In the genomic region with DNA sequence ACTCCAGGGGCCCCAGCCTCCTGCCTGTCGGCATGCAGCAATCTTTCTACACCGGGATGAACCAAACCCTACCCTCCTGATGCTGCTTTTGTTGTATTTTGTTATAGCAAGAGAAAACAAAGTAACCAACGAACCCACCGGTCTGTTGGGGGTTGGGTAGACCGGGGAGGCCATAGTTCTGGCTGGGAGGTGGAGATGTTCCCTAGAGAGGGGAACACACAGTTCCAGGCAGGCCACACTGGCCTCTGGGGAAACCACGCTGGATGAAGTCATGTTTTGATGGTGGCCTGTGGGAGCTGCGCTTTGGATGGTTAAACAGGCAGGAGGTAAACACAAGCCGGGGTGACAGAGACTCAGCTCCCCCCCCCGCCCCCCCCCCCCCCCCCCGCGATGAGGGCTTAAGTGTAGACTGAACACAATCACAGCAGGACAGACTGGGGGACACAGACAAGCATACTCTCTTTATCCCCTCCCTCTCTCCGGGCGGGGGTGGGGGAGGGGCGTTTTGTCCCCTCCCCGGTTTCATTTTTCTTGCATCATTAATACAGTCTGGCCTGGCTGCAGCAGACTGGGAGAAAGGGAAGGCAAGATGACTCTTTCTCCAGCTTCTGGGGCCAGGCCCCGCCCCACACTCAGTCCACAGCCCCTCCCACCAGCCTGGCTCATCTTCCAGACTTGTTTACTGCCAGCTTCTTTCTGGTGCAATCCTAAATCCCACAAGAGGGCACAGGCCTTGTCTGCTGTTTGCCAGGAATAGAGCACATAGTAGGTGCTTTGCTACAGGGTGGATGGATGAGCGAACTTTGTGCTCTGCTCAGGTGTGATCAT, we compare ENCODE assay signal across 9 mouse cellular contexts. TPM values are rescaled to one million over a fixed set of nuclear protein-coding genes. Genes with fewer than 3 reads are reported as not detected.
A peak's percentile ranks its signal among the peaks of the same experiment; 100 is the strongest.
DNase-seq lines count a peak whose midpoint lies in the region; ATAC-seq and TF ChIP-seq lines count a peak whose summit lies in the region.
"Had no signal": no experiment of that assay in that cellular context is flagged by ENCODE, and none has a peak within 500 bp of the region (broad histone marks: within the 10 kb centered on the region; RNA-seq: fewer than 3 reads in every experiment).

No protein-coding gene starts in this region.

- H3K36me3 ChIP-seq in hindbrain, embryonic 13.5 days, result no peaks in the 10 kb centered on the region
- no peaks in the 10 kb centered on the region for H3K36me3 ChIP-seq in hindbrain, embryonic 14.5 days (replicated peaks; ENCODE audit: control insufficient read depth, insufficient read depth)
- no peaks in the 10 kb centered on the region for H3K36me3 ChIP-seq in heart, embryonic 13.5 days
- no peaks in the 10 kb centered on the region for H3K36me3 ChIP-seq in limb, embryonic 15.5 days
- no peaks in the 10 kb centered on the region for H3K36me3 ChIP-seq in stomach, embryonic 16.5 days (ENCODE audit: control insufficient read depth, insufficient read depth, low read length)
- H3K36me3 ChIP-seq in thymus, adult 2 months (ENCODE audit: control insufficient read depth, insufficient read depth, low read length), result no peaks in the 10 kb centered on the region
- H3K36me3 ChIP-seq: G1E had no signal

- no peak overlapping the region for H3K27ac ChIP-seq in hindbrain, embryonic 13.5 days
- no peak overlapping the region for H3K27ac ChIP-seq in hindbrain, embryonic 14.5 days
- H3K27ac ChIP-seq in heart, embryonic 13.5 days (replicated peaks), result no peak overlapping the region
- H3K27ac ChIP-seq in limb, embryonic 15.5 days, result no peak overlapping the region
- no peak overlapping the region for H3K27ac ChIP-seq in stomach, embryonic 16.5 days (ENCODE audit: low read length)
- no peak overlapping the region for H3K27ac ChIP-seq in thymus, adult 2 months (ENCODE audit: control insufficient read depth, insufficient read depth, low read length)

- no peaks in the 10 kb centered on the region for H3K27me3 ChIP-seq in hindbrain, embryonic 13.5 days
- H3K27me3 ChIP-seq in hindbrain, embryonic 14.5 days (ENCODE audit: control insufficient read depth, insufficient read depth, low read length), result no peaks in the 10 kb centered on the region
- H3K27me3 ChIP-seq in heart, embryonic 13.5 days (replicated peaks), result no peaks in the 10 kb centered on the region
- no peaks in the 10 kb centered on the region for H3K27me3 ChIP-seq in limb, embryonic 15.5 days
- no peaks in the 10 kb centered on the region for H3K27me3 ChIP-seq in stomach, embryonic 16.5 days (ENCODE audit: control insufficient read depth, insufficient read depth, low read length)
- H3K27me3 ChIP-seq in thymus, adult 2 months (ENCODE audit: control insufficient read depth, insufficient read depth, low read length), result no peaks in the 10 kb centered on the region

- no peak for TF ChIP-seq CTCF in thymus, adult 2 months (IDR thresholded peaks at IDR 0.05; ENCODE audit: borderline replicate concordance, control insufficient read depth, extremely low read depth, insufficient read depth, low read length, poor library complexity)

- DNase-seq in hindbrain, embryonic 14.5 days (ENCODE audit: low spot score), result no peak
- peak; percentile 64 for DNase-seq in embryo, embryonic 10.5 days (ENCODE audit: low spot score)
- no peak for DNase-seq in thymus, adult 2 months
- DNase-seq in cerebellum, adult 9-10 months, result no peak

- peak overlapping the region; percentile 25; the same call in 1 of the 2 replicates for H3K4me2 ChIP-seq in hindbrain, embryonic 13.5 days
- H3K4me2 ChIP-seq in hindbrain, embryonic 14.5 days (replicated peaks), result no peak overlapping the region
- peak overlapping the region; percentile 1; the same call in 1 of the 2 replicates for H3K4me2 ChIP-seq in heart, embryonic 13.5 days
- H3K4me2 ChIP-seq in limb, embryonic 15.5 days, result no peak overlapping the region
- H3K4me2 ChIP-seq in stomach, embryonic 16.5 days (ENCODE audit: low read depth, low read length), result 0 out of 2 replicates have a peak overlapping the region, but pooled peaks have one; percentile 19

- TF ChIP-seq POLR2A in thymus, adult 2 months (IDR thresholded peaks at IDR 0.05; ENCODE audit: control insufficient read depth, extremely low read depth, insufficient read depth, low read length, poor library complexity), result no peak

- no peak overlapping the region for H3K4me3 ChIP-seq in hindbrain, embryonic 13.5 days
- H3K4me3 ChIP-seq in hindbrain, embryonic 14.5 days (replicated peaks; ENCODE audit: low read length), result no peak overlapping the region
- H3K4me3 ChIP-seq in heart, embryonic 13.5 days, result no peak overlapping the region
- H3K4me3 ChIP-seq in limb, embryonic 15.5 days, result no peak overlapping the region
- no peak overlapping the region for H3K4me3 ChIP-seq in stomach, embryonic 16.5 days (replicated peaks; ENCODE audit: low read length)
- H3K4me3 ChIP-seq in thymus, adult 2 months (ENCODE audit: control insufficient read depth, insufficient read depth, low read length), result no peak overlapping the region

- no peak overlapping the region for H3K9ac ChIP-seq in hindbrain, embryonic 13.5 days
- H3K9ac ChIP-seq in hindbrain, embryonic 14.5 days, result no peak overlapping the region
- no peak overlapping the region for H3K9ac ChIP-seq in heart, embryonic 13.5 days
- no peak overlapping the region for H3K9ac ChIP-seq in limb, embryonic 15.5 days
- H3K9ac ChIP-seq in stomach, embryonic 16.5 days (ENCODE audit: low read length), result no peak overlapping the region

- ATAC-seq in hindbrain, embryonic 13.5 days (ENCODE audit: low FRiP score), result no peak
- no peak for ATAC-seq in hindbrain, embryonic 14.5 days (ENCODE audit: low FRiP score)
- no peak for ATAC-seq in heart, embryonic 13.5 days (ENCODE audit: extremely low read depth, insufficient number of reproducible peaks, low FRiP score, low TSS enrichment)
- peak; percentile 16; the same call in 1 of the 2 replicates for ATAC-seq in limb, embryonic 15.5 days (ENCODE audit: insufficient number of reproducible peaks, low FRiP score, low TSS enrichment, low read depth)
- ATAC-seq in stomach, embryonic 16.5 days (ENCODE audit: insufficient read depth, low FRiP score), result peak; percentile 30; the same call in 1 of the 2 replicates

- no peaks in the 10 kb centered on the region for H3K9me3 ChIP-seq in hindbrain, embryonic 13.5 days
- no peaks in the 10 kb centered on the region for H3K9me3 ChIP-seq in hindbrain, embryonic 14.5 days (ENCODE audit: control insufficient read depth, low read length)
- H3K9me3 ChIP-seq in heart, embryonic 13.5 days, result 0 out of 2 replicates have a peak, but pooled peaks cover 8% of the 10 kb centered on the region
- no peaks in the 10 kb centered on the region for H3K9me3 ChIP-seq in limb, embryonic 15.5 days
- no peaks in the 10 kb centered on the region for H3K9me3 ChIP-seq in stomach, embryonic 16.5 days (replicated peaks; ENCODE audit: control insufficient read depth, low read length)
- H3K9me3 ChIP-seq: G1E had no signal

- 23% methylated on average over 11 of the region's 17 CpGs for WGBS in hindbrain, embryonic 13.5 days
- WGBS in hindbrain, embryonic 14.5 days, result 27% methylated on average over 13 of the region's 17 CpGs
- WGBS in heart, embryonic 13.5 days, result 28% methylated on average over 14 of the region's 17 CpGs
- WGBS in limb, embryonic 15.5 days, result 28% methylated on average over 15 of the region's 17 CpGs
- WGBS in stomach, embryonic 16.5 days, result 26% methylated on average over 11 of the region's 17 CpGs
- 54% methylated on average over 13 of the region's 17 CpGs for WGBS in thymus, adult 2 months

- peaks cover 15% of the 10 kb centered on the region for H3K4me1 ChIP-seq in hindbrain, embryonic 13.5 days (replicated peaks)
- H3K4me1 ChIP-seq in hindbrain, embryonic 14.5 days (replicated peaks; ENCODE audit: control insufficient read depth, insufficient read depth, low read length), result no peaks in the 10 kb centered on the region; the same call in 1 of the 2 replicates
- H3K4me1 ChIP-seq in heart, embryonic 13.5 days, result peaks cover 9% of the 10 kb centered on the region
- H3K4me1 ChIP-seq in limb, embryonic 15.5 days, result peaks cover 4% of the 10 kb centered on the region
- 0 out of 2 replicates have a peak, but pooled peaks cover 5% of the 10 kb centered on the region for H3K4me1 ChIP-seq in stomach, embryonic 16.5 days (ENCODE audit: control insufficient read depth, insufficient read depth, low read length)
- no peaks in the 10 kb centered on the region; the same call in 1 of the 2 replicates for H3K4me1 ChIP-seq in thymus, adult 2 months (replicated peaks; ENCODE audit: control insufficient read depth, insufficient read depth, low read length)

RNA-seq across cellular contexts. Expression of a gene that starts 30.2 kb away (rescaled TPM):
- polyA plus RNA-seq in hindbrain, embryonic 13.5 days (2015; fragmentation: Nextera tagmentation; extraction: Ambion mirVana), result 0.32 and 0.47 TPM in 2 replicates
- 0.35 and 0.73 TPM in 2 replicates for polyA plus RNA-seq in hindbrain, embryonic 14.5 days (2014; fragmentation: Nextera tagmentation; extraction: Ambion mirVana)
- polyA plus RNA-seq in heart, embryonic 13.5 days (2015; fragmentation: Nextera tagmentation; extraction: Ambion mirVana), result 0.09 and 0.13 TPM in 2 replicates
- 0.65 and 1.1 TPM in 2 replicates for polyA plus RNA-seq in limb, embryonic 15.5 days (2015; fragmentation: Nextera tagmentation; extraction: Ambion mirVana)
- 0.75 and 0.94 TPM in 2 replicates for polyA plus RNA-seq in stomach, embryonic 16.5 days (2015; fragmentation: Nextera tagmentation; extraction: Ambion mirVana)
- polyA plus RNA-seq in thymus, adult 2 months (2012; rRNA removed), result 2.8 and 3.4 TPM in 2 replicates
- polyA plus RNA-seq: G1E had no signal

RNA-seq across cellular contexts. Expression of a gene that starts 37.6 kb away (rescaled TPM):
- 0.32 and 0.60 TPM in 2 replicates for polyA plus RNA-seq in hindbrain, embryonic 13.5 days (2015; fragmentation: Nextera tagmentation; extraction: Ambion mirVana)
- 0.91 and 1.1 TPM in 2 replicates for polyA plus RNA-seq in hindbrain, embryonic 14.5 days (2014; fragmentation: Nextera tagmentation; extraction: Ambion mirVana)
- polyA plus RNA-seq in heart, embryonic 13.5 days (2015; fragmentation: Nextera tagmentation; extraction: Ambion mirVana), result 0.20 and 0.28 TPM in 2 replicates
- polyA plus RNA-seq in limb, embryonic 15.5 days (2015; fragmentation: Nextera tagmentation; extraction: Ambion mirVana), result 3.2 and 3.3 TPM in 2 replicates
- not detected in 2 replicates for polyA plus RNA-seq in stomach, embryonic 16.5 days (2015; fragmentation: Nextera tagmentation; extraction: Ambion mirVana)
- 0.17 TPM in 1 of 2 replicates, not detected in the other for polyA plus RNA-seq in thymus, adult 2 months (2012; rRNA removed)
- polyA plus RNA-seq: G1E had no signal

RNA-seq across cellular contexts. Expression of a gene that starts 53.5 kb away (rescaled TPM):
- 23.0 and 23.6 TPM in 2 replicates for polyA plus RNA-seq in hindbrain, embryonic 13.5 days (2015; fragmentation: Nextera tagmentation; extraction: Ambion mirVana)
- polyA plus RNA-seq in hindbrain, embryonic 14.5 days (2014; fragmentation: Nextera tagmentation; extraction: Ambion mirVana), result 36.0 and 39.6 TPM in 2 replicates
- 15.3 and 17.8 TPM in 2 replicates for polyA plus RNA-seq in heart, embryonic 13.5 days (2015; fragmentation: Nextera tagmentation; extraction: Ambion mirVana)
- 23.1 and 29.5 TPM in 2 replicates for polyA plus RNA-seq in limb, embryonic 15.5 days (2015; fragmentation: Nextera tagmentation; extraction: Ambion mirVana)
- polyA plus RNA-seq in stomach, embryonic 16.5 days (2015; fragmentation: Nextera tagmentation; extraction: Ambion mirVana), result 26.4 and 30.0 TPM in 2 replicates
- polyA plus RNA-seq in thymus, adult 2 months (2012; rRNA removed), result 25.9 and 26.7 TPM in 2 replicates

Comparison
In these comparisons a context has a peak if more than half of its experiments do, and no peak if none do; other contexts are left out.
1. H3K4me2 ChIP-seq: peak in hindbrain, embryonic 13.5 days (single experiment), heart, embryonic 13.5 days (single experiment) and stomach, embryonic 16.5 days (single experiment); none in hindbrain, embryonic 14.5 days (single experiment) and limb, embryonic 15.5 days (single experiment).
2. ATAC-seq: peak in limb, embryonic 15.5 days (single experiment) and stomach, embryonic 16.5 days (single experiment); none in hindbrain, embryonic 13.5 days (single experiment), hindbrain, embryonic 14.5 days (single experiment) and heart, embryonic 13.5 days (single experiment).